Mouse (Mus musculus) spleen, adult 12 weeks (tissue): Measurements from ENCODE around the gene Rcbtb1.
A peak's percentile ranks its signal among the peaks of the same experiment; 100 is the strongest.
"Not testable (repeated sequence)": the region's sequence is repeated elsewhere in the genome, so short reads cannot be mapped to it uniquely, and the experiment has no call there.

Experiments
- DNase-seq: peaks from one replicate; pipeline ENCODE4 v3.0.0; 2022; ENCODE audit warnings: low spot score

Rcbtb1 gene

DNA sequence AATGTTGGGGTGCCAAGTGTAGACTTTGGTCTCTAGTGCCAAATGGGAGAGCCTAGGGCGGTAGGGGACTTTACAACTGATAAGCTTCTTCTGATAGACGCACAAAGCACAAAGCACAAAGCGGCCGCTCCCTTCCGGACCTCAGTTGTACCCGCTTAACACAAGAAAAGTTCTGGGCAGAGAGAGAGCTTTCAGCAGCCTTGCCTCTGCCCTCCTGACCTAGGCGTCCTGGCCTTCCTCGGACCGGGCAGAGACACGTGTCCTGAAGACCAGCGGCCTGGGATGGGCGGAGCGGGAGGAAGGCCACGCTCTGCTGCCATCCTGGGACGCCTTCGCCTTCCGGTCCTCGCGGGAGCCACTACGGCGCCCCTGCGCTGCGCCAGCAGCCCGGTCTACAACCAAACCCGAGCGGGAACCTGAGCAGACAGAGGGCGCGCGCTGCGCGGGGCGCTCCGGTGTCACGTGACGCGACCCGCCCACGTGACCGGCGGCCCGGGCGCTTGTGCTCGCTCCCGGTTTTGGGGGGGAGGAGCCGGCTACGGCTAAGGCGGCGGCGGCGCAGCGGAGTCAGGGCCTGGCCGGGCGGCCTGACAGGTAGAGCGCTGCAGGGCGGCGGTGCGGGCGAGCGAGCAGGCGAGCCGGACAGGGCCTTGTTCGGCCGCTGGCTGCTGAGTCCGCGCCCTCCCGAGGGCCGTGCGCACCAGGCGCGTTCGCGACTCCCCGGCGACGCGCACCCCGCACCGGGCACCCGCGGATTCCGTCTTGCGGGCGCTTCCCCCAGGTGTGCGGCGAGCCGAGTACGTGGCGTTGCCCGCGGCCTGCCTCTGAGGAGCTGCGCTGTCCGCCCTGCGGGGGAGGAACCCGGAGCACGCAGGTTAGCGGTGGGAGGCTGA lies at the start of gene Rcbtb1:
Gene Rcbtb1 (plus strand): TSS at position 499 of the 893 bp plus-strand sequence.
- DNase-seq = peak; percentile 90

DNA sequence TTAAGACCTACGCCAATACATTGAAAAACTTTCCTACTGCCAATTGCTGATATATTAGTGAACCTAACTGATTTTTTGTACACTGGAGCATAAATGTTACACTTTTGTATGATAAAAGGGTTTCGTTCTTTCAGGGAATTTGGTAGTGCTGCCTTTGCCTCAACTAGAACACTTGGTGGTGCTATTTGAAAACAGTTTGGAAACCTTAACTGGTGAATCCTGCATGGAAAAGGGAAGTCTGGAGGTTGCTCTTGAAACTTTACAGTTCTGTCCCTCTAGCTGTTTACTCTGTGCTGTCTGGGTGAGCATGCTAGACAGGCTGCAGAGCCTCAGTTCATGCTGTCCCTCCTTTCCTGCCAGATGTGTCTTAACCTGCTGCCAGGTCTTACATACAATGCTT lies 45.4 kb upstream of the Rcbtb1 start:
- no peak for DNase-seq

GRCm38 (mm10) chr14:59157016-59157698 lies 43.9 kb upstream of the Rcbtb1 start:
- DNase-seq = no peak

- DNase-seq = no peak
Measured at GRCm38 (mm10) chr14:59178649-59179048, 22.4 kb upstream of the Rcbtb1 start, which contains the start of gene Gm5142. Gene Gm5142, minus strand, starts transcription at chr14:59178749.

GRCm38 (mm10) chr14:59182732-59183131 lies 18.3 kb upstream of the Rcbtb1 start:
- DNase-seq = no peak

DNA sequence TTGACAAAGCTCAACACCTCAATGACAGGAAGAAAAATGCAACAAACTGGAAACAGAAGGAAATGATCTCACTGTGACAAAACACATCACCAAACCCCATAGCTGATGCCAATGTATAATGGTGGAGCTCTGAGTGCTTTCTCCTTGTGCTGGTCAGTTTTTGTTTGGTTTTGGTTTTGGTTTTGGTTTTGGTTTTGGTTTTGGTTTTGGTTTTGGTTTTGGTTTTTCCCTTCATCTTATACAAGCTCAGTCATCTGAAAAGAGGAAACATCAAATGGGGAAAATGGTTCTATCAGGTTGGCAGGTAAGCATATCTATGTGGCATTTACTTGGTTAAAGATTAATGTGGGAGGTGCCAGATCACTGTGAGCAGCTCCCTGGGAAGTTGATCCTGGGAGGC lies 15.5 kb upstream of the Rcbtb1 start:
- no peak for DNase-seq

DNA sequence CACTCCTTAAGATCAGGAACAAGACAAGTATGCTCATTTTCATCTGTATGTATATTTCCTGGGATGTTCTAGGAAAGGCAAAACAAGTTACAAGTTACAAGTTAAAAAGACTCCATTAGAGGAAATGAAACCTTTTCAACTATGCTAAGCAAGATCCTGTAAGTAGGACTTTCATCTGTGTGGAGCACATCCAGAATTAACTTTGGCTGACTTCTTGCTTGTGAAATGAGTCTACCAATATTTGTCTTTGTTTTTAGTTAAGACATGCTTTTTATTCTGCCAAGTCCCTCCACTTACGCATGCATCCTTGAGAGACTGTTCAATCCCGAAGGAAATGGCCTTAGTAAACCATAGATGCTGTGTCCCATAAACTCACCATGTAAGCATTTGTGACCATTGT lies 14.9 kb upstream of the Rcbtb1 start:
- no peak for DNase-seq

DNA sequence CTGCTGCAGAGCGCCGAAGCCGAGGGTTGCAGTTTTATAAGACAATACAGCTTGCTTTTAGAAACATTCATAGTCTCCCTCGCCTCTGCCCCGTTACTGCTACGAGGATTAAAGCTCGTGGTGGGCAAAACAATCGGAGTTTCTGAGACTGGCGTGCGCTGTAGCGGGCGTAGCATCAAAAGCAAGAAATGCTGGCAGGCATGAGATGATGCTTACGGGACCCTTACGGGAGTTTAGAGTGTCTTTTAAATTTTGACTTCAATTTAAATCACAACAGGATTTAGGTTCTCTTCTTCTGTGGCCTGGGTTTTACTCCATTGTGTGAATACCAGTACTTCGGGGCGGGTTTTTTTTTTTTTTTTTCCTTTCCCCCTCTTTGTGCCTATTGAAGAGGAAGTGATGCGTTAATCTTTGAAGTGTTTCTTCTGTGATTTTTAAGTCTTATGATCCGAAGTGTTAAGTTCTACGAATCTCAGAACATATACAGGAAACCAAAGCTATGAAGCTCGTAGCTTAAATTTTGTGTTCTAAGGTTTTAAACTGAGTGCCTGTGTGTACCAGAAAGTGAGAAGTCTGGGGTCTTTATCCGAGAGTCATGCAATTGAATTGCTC lies 701 bp downstream of the Rcbtb1 start:
- DNase-seq = no peak

DNA sequence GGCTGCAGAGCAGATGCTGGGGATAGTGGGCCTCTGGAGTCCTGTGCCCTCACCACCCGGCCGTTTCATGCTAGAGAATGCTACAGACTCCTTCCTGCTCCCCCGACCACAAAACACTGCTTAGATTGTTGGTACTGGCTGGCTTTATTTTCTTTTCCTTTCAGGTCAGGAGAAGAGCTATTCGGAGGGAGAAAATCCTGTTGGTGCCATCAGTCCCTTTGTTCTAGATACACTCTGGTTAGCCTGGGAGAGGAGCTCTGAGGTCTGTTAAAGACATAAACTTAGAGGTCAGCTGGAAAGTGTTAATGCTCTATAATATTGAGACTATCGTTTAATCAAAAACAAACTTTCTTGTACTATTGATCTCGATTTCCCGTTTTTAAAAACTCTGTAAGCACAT lies 4.5 kb downstream of the Rcbtb1 start:
- DNase-seq = no peak

DNA sequence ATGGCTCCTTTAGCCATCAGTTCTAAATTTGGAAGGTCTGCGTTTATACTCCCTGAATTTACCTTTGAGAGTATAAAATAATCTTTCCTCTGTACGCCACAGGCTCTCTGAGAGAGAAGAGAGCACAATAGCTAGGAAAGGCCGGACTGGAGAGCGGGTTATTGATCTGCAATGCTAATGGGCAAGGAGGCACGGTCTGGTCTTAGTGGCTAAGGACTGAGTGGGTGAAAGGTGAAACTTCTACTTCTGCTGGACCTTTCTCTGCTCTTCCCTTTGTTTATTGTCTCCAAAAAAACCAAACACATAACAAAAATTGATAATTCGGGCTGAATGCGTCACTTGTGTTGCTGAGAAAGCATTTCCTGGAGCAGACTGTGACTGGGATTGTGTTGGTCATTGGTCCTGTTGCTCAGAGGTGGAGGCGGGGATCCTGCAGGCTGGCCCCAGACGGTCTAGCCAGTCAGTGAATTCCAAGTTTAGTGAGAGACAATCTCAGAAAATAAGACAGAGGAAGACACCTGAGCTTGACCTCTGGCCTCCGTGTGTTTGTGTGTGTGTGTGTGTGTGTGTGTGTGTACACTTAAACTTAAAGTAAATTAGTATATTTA lies 5.1 kb downstream of the Rcbtb1 start:
- no peak for DNase-seq

- DNase-seq = no peak
Measured at GRCm38 (mm10) chr14:59209003-59209402, 8.0 kb downstream of the Rcbtb1 start.

GRCm38 (mm10) chr14:59209816-59210215 lies 8.8 kb downstream of the Rcbtb1 start:
- no peak for DNase-seq

DNA sequence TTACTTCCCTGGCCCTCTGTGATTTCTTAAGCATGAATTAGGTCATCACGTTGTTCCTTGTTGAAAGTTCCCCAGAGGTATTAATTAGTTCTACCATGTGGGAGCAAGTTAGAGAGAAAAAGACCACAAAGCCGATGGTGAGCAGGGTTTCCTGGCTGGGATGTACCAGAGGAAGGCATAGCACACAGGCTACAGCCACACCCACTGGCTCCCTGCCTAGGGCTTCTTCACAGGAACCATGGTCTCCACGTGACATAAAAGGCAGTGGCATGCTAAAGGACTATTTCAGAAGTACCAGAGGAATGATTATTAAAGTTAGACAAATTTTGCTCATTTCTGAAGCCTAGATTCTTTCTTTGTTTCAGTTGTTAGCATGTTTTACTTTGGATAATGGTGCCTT lies 18.2 kb downstream of the Rcbtb1 start:
- DNase-seq = no peak

DNA sequence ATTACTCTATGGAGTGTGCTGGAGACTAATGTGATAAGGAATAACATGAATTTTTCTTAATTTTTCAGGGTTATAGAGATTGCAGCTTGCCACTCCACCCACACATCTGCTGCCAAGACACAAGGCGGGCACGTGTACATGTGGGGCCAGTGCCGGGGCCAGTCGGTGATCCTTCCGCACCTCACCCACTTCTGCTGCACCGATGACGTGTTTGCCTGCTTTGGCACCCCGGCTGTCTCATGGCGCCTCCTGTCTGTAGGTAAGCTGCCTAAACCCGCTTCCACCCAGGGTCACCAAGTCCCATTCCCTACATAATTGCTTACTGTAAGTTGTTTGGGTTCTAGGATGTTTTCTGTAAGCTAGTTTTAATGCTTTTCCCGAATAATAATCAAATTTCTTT lies 25.2 kb downstream of the Rcbtb1 start:
- DNase-seq = no peak

DNA sequence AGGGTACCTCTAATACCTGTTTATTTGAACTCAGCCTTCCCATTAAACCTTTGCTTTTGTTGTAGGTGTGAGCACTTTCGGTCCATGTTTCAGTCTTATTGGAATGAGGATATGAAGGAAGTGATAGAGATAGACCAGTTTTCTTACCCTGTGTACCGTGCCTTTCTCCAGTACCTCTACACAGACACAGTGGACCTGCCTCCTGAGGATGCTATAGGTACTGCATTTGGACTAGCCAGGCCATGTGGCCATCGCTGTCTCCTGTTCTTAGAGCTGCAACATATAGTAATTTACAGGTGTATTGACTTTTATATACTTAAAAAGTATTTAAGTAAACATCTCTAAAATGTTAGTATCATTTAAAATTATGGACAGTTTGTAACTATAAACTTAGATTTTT lies 28.8 kb downstream of the Rcbtb1 start:
- DNase-seq = no peak

DNA sequence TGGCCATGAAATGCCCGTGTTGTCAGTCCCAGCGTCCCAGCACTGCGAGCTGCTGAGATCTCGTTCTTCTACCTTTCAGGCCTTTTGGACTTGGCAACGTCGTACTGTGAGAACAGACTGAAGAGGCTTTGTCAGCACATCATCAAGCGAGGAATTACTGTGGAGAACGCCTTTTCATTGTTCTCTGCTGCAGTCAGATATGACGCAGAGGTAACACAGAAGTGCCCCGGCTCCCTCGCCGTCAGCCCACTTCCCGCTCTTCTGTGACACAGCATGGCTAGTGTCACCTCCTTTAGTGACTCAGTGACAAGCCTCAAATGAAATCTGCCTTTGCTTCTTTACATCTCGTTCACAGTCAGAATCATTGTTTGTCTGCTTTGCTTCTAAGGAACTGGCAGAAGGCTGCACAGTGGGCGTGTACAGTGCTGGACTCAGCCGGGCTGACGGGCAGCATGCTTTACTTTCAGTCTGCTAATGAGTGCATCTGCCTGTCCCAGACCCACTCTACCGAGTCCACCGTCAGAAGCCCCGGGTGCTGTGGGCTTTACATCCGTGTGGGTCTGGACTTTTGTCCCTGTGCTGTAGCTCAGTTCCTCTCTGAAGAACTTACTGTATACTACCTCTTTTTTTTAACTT lies 29.4 kb downstream of the Rcbtb1 start:
- no peak for DNase-seq

DNA sequence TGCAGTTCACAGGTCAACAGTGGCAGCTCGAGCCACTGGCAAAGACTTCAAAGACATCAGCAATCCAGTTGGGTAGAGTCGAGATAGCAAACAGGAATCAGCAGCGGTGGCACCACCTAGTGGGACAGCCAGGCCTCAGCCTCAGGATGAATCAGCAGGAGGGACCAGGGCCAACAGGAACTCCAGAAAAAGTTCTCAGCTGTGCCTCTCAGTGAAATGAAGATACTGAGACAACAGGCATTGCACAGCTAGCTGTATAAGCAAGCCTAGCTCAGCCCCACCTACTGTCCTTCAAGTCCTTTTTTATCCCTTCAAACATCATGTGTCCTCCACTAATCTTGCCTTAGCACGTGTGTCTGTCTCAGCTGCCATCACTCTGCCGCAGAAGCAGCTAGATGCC lies 31.0 kb downstream of the Rcbtb1 start:
- peak; percentile 32 for DNase-seq

- DNase-seq = no peak
Measured at GRCm38 (mm10) chr14:59233635-59234034, 32.6 kb downstream of the Rcbtb1 start.

DNA sequence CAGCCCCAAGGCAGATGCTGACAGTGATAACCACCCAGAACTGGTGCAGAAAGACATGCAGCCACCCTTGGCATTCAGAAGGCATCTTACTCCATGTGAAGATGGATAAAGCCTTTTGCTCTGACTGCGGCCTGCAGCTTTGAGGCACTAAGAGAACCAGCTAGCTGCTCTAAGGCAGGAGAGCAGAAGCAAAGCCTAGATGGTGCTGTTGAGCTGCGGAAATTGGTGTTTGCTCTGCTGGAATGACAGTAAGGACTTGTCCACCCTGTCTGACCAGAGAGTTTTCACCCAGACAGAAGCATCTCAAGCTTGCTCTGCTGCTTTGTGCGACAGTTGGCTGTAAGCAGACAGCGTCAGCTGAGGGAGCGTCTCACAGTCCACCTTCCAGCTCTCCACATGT lies 49.3 kb downstream of the Rcbtb1 start:
- not testable (repeated sequence) for DNase-seq

DNA sequence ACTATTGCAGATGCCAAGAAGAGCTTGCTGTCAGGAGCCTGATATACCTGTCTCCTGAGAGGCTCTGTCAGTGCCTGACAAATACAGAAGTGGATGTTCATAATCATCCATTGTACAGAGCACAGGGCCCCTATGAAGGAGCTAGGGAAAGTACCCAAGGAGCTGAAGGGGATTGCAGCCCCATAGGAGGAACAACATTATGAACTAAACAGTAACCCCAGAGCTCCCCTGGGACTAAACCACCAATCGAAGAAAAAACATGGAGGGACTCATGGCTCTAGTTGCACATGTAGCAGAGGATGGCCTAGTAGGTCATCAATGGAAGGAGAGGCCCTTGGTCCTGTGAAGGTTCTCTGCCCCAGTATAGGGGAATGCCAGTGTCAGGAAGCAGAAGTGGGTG lies 54.9 kb downstream of the Rcbtb1 start:
- DNase-seq = not testable (repeated sequence)

DNA sequence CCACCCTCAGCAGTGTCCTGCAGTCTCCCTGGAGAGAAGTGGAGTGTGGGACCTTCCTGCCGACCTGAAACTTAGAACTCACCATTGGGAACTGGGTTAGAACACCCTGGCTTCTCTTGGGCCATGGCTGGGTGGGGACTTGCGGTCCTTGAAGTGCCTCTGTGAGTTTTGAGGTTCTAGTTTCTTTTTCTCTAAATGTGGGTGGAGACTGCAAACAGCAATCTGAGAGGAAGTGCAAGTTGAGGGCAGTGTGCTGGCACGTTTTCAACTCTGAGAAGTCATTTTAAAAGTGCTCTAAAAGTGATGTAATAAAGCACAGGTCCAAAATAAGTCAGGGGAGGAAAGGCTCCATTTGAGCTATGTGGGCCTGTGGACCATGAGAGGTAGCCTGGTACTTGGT lies 59.0 kb downstream of the Rcbtb1 start, which contains the start of gene Gm6904:
Gene Gm6904 (minus strand): TSS at position 161 of the 400 bp plus-strand sequence.
- DNase-seq = peak; percentile 9

- not testable (repeated sequence) for DNase-seq
Measured at GRCm38 (mm10) chr14:59274961-59275360, 74.0 kb downstream of the Rcbtb1 start.
